Mouse (Mus musculus) liver, adult 2 months (tissue): ENCODE data around the gene Ercc6l.

ENCODE experiments used
- CTCF ChIP-seq: fragments of 200-500 bp; IDR thresholded peaks from 2 replicates; pipeline ENCODE4 v1.5.1; 2011; ENCODE audit warnings: low read depth, low read length, control low read depth
- POLR2A ChIP-seq: fragments of 200-500 bp; IDR thresholded peaks from 2 replicates; pipeline ENCODE4 v1.6.1; 2011; ENCODE audit warnings: low read length, control low read depth; ENCODE audit not compliant: insufficient read depth; ENCODE audit errors: extremely low read depth

- TF ChIP-seq CTCF, result no peak
- TF ChIP-seq POLR2A, result no peak
Observed at GRCm38 (mm10) chrX:102169724-102170123, 12.8 kb upstream of the Ercc6l start.
